Mouse (Mus musculus): ENCODE measurements around the gene Mamdc4. TPM values are rescaled to one million over a fixed set of nuclear protein-coding genes. Genes with fewer than 3 reads are reported as not detected.

Mamdc4 gene
- polyA plus RNA-seq, 1 experiment from 2014 or later, result 4.5 TPM

- no peaks in the 10 kb centered on the region for H3K27me3 ChIP-seq
- H3K4me3 ChIP-seq, result no peak overlapping the region
- no peaks in the 10 kb centered on the region for H3K4me1 ChIP-seq
- no peak overlapping the region for H3K27ac ChIP-seq
- ATAC-seq (ENCODE audit: borderline replicate concordance, extremely low read depth, low FRiP score, low TSS enrichment), result no peak
- 89% methylated on average over 3 of the region's 3 CpGs for WGBS
- peaks cover 70% of the 10 kb centered on the region for H3K36me3 ChIP-seq
- no peak overlapping the region for H3K9ac ChIP-seq
- no peak overlapping the region for H3K4me2 ChIP-seq
- H3K9me3 ChIP-seq, result no peaks in the 10 kb centered on the region
Measured at GRCm38 (mm10) chr2:25534178-25534865, 40.3 kb downstream of the Mamdc4 start.

GRCm38 (mm10) chr2:25533707-25534106 lies 40.9 kb downstream of the Mamdc4 start:
- H3K4me3 ChIP-seq, result no peak overlapping the region
- H3K27ac ChIP-seq, result no peak overlapping the region
- H3K36me3 ChIP-seq, result peaks cover 75% of the 10 kb centered on the region
- no peaks in the 10 kb centered on the region for H3K4me1 ChIP-seq
- H3K9me3 ChIP-seq, result no peaks in the 10 kb centered on the region
- H3K9ac ChIP-seq, result no peak overlapping the region
- WGBS, result 90% methylated on average over 2 of the region's 2 CpGs
- H3K4me2 ChIP-seq, result no peak overlapping the region
- no peaks in the 10 kb centered on the region for H3K27me3 ChIP-seq
- no peak for ATAC-seq (ENCODE audit: borderline replicate concordance, extremely low read depth, low FRiP score, low TSS enrichment)

- peaks cover 83% of the 10 kb centered on the region for H3K36me3 ChIP-seq
- no peak overlapping the region for H3K27ac ChIP-seq
- no peaks in the 10 kb centered on the region for H3K27me3 ChIP-seq
- H3K4me2 ChIP-seq, result no peak overlapping the region
- WGBS, result 78% methylated on average over 9 of the region's 9 CpGs
- no peak for ATAC-seq (ENCODE audit: borderline replicate concordance, extremely low read depth, low FRiP score, low TSS enrichment)
- no peaks in the 10 kb centered on the region for H3K9me3 ChIP-seq
- H3K4me3 ChIP-seq, result no peak overlapping the region
- no peaks in the 10 kb centered on the region for H3K4me1 ChIP-seq
- no peak overlapping the region for H3K9ac ChIP-seq
Measured at GRCm38 (mm10) chr2:25526510-25527302, 47.9 kb downstream of the Mamdc4 start.

Other genes with a start within 250 kb of the Mamdc4 start
- gene Man1b1, start 242.5 kb downstream of the Mamdc4 start, polyA plus RNA-seq (2015; fragmentation: Nextera tagmentation; extraction: Ambion mirVana), result 48.8 and 52.0 TPM in 2 replicates
- gene Dpp7, start 218.5 kb downstream of the Mamdc4 start, polyA plus RNA-seq (2015; fragmentation: Nextera tagmentation; extraction: Ambion mirVana), result 14.5 and 14.9 TPM in 2 replicates
- gene Uap1l1, start 209.2 kb downstream of the Mamdc4 start, polyA plus RNA-seq (2015; fragmentation: Nextera tagmentation; extraction: Ambion mirVana), result 16.4 and 20.5 TPM in 2 replicates
- 42.2 and 45.2 TPM in 2 replicates for gene Sapcd2, start 202.5 kb downstream of the Mamdc4 start, polyA plus RNA-seq (2015; fragmentation: Nextera tagmentation; extraction: Ambion mirVana)
- 2.1 and 3.6 TPM in 2 replicates for gene Entpd2, start 179.0 kb downstream of the Mamdc4 start, polyA plus RNA-seq (2015; fragmentation: Nextera tagmentation; extraction: Ambion mirVana)
- 27.5 and 28.7 TPM in 2 replicates for gene Npdc1, start 175.5 kb downstream of the Mamdc4 start, polyA plus RNA-seq (2015; fragmentation: Nextera tagmentation; extraction: Ambion mirVana)
- 0.11 TPM in 1 of 2 replicates, not detected in the other for gene Fut7, start 151.6 kb downstream of the Mamdc4 start, polyA plus RNA-seq (2015; fragmentation: Nextera tagmentation; extraction: Ambion mirVana)
- gene Abca2, start 146.1 kb downstream of the Mamdc4 start, polyA plus RNA-seq (2015; fragmentation: Nextera tagmentation; extraction: Ambion mirVana), result 4.5 and 4.8 TPM in 2 replicates
- gene Clic3, start 118.0 kb downstream of the Mamdc4 start, polyA plus RNA-seq (2015; fragmentation: Nextera tagmentation; extraction: Ambion mirVana), result 77.9 and 90.3 TPM in 2 replicates
- gene Paxx, start 113.8 kb downstream of the Mamdc4 start, polyA plus RNA-seq (2015; fragmentation: Nextera tagmentation; extraction: Ambion mirVana), result 31.5 and 37.0 TPM in 2 replicates
- gene Ptgds, start 104.8 kb downstream of the Mamdc4 start, polyA plus RNA-seq (2015; fragmentation: Nextera tagmentation; extraction: Ambion mirVana), result 10.2 and 24.3 TPM in 2 replicates
- not detected in 2 replicates for gene Lcn12, start 80.9 kb downstream of the Mamdc4 start, polyA plus RNA-seq (2015; fragmentation: Nextera tagmentation; extraction: Ambion mirVana)
- 72.8 and 76.2 TPM in 2 replicates for gene Fbxw5, start 74.1 kb downstream of the Mamdc4 start, polyA plus RNA-seq (2015; fragmentation: Nextera tagmentation; extraction: Ambion mirVana)
- 5.8 and 6.6 TPM in 2 replicates for gene C8g, start 73.1 kb downstream of the Mamdc4 start, polyA plus RNA-seq (2015; fragmentation: Nextera tagmentation; extraction: Ambion mirVana)
- gene Traf2, start 27.9 kb downstream of the Mamdc4 start, polyA plus RNA-seq (2015; fragmentation: Nextera tagmentation; extraction: Ambion mirVana), result 37.1 and 41.3 TPM in 2 replicates
- 311 and 323 TPM in 2 replicates for gene Edf1, start 17.0 kb downstream of the Mamdc4 start, polyA plus RNA-seq (2015; fragmentation: Nextera tagmentation; extraction: Ambion mirVana)
- 163 and 177 TPM in 2 replicates for gene Phpt1, start 379 bp upstream of the Mamdc4 start, polyA plus RNA-seq (2015; fragmentation: Nextera tagmentation; extraction: Ambion mirVana)
- gene Ajm1, start 6.9 kb upstream of the Mamdc4 start, polyA plus RNA-seq (2015; fragmentation: Nextera tagmentation; extraction: Ambion mirVana), result 0.09 TPM in 1 of 2 replicates, not detected in the other
- 74.0 and 75.2 TPM in 2 replicates for gene Rabl6, start 33.7 kb upstream of the Mamdc4 start, polyA plus RNA-seq (2015; fragmentation: Nextera tagmentation; extraction: Ambion mirVana)
- gene Ccdc183, start 42.8 kb upstream of the Mamdc4 start, polyA plus RNA-seq (2015; fragmentation: Nextera tagmentation; extraction: Ambion mirVana), result 0.17 and 0.45 TPM in 2 replicates
- 26.8 and 27.2 TPM in 2 replicates for gene Tmem141, start 47.2 kb upstream of the Mamdc4 start, polyA plus RNA-seq (2015; fragmentation: Nextera tagmentation; extraction: Ambion mirVana)
- 2.4 and 3.6 TPM in 2 replicates for gene Fcna, start 53.2 kb upstream of the Mamdc4 start, polyA plus RNA-seq (2015; fragmentation: Nextera tagmentation; extraction: Ambion mirVana)
- gene Lcn8, start 78.3 kb upstream of the Mamdc4 start, polyA plus RNA-seq (2015; fragmentation: Nextera tagmentation; extraction: Ambion mirVana), result 0.26 and 0.40 TPM in 2 replicates
- gene Lcn5, start 83.1 kb upstream of the Mamdc4 start, polyA plus RNA-seq (2015; fragmentation: Nextera tagmentation; extraction: Ambion mirVana), result not detected in 2 replicates
- gene Lcn6, start 101.9 kb upstream of the Mamdc4 start, polyA plus RNA-seq (2015; fragmentation: Nextera tagmentation; extraction: Ambion mirVana), result not detected in 2 replicates
- not detected in 2 replicates for gene Lcn10, start 107.9 kb upstream of the Mamdc4 start, polyA plus RNA-seq (2015; fragmentation: Nextera tagmentation; extraction: Ambion mirVana)
- gene Obp2a, start 125.2 kb upstream of the Mamdc4 start, polyA plus RNA-seq (2015; fragmentation: Nextera tagmentation; extraction: Ambion mirVana), result not detected in 2 replicates
- 64.4 and 69.3 TPM in 2 replicates for gene Bmyc, start 131.9 kb upstream of the Mamdc4 start, polyA plus RNA-seq (2015; fragmentation: Nextera tagmentation; extraction: Ambion mirVana)
- gene Obp2b, start 162.2 kb upstream of the Mamdc4 start, polyA plus RNA-seq (2015; fragmentation: Nextera tagmentation; extraction: Ambion mirVana), result not detected in 2 replicates
- not detected in 2 replicates for gene Lcn3, start 190.7 kb upstream of the Mamdc4 start, polyA plus RNA-seq (2015; fragmentation: Nextera tagmentation; extraction: Ambion mirVana)
- gene Lcn11, start 202.2 kb upstream of the Mamdc4 start, polyA plus RNA-seq (2015; fragmentation: Nextera tagmentation; extraction: Ambion mirVana), result not detected in 2 replicates
- not detected in 2 replicates for gene Gm13539, start 207.4 kb upstream of the Mamdc4 start, polyA plus RNA-seq (2015; fragmentation: Nextera tagmentation; extraction: Ambion mirVana)
- gene Glt6d1, start 241.0 kb upstream of the Mamdc4 start, polyA plus RNA-seq (2015; fragmentation: Nextera tagmentation; extraction: Ambion mirVana), result not detected in 2 replicates
- gene Lcn9, start 248.3 kb upstream of the Mamdc4 start, polyA plus RNA-seq (2015; fragmentation: Nextera tagmentation; extraction: Ambion mirVana), result not detected in 2 replicates

Measured in lung, embryonic 15.5 days (tissue).